Mouse (Mus musculus): ENCODE data around the gene Map4k4.

GRCm38 (mm10) chr1:40025416-40025815 lies 124.7 kb downstream of the Map4k4 start:
- no peak for TF ChIP-seq CTCF (IDR thresholded peaks at IDR 0.05; ENCODE audit: borderline replicate concordance, insufficient read depth, low read depth, low read length)
- no peak for TF ChIP-seq POLR2A (IDR thresholded peaks at IDR 0.05; ENCODE audit: borderline replicate concordance, insufficient read depth, low read length)
